Mouse (Mus musculus) spleen, embryonic (tissue): Measurements from ENCODE around the gene Prom1.

Experiments
- CTCF ChIA-PET: fragments of 350-600 bp; sonication (Branson Sonifier 250); formaldehyde crosslinking; loops from one replicate; lab custom pipeline; 2022; lab: Charles Lee

The Prom1 gene

GRCm38 (mm10) chr5:44080276-44081054, 21.4 kb downstream of the Prom1 start:
- CTCF ChIA-PET: no interaction called here

- CTCF ChIA-PET: no interaction called here
Observed at GRCm38 (mm10) chr5:44075432-44075831, 26.4 kb downstream of the Prom1 start.

GRCm38 (mm10) chr5:44073634-44074033, 28.2 kb downstream of the Prom1 start:
- CTCF ChIA-PET: no interaction called here

GRCm38 (mm10) chr5:44070529-44071133, 31.2 kb downstream of the Prom1 start:
- CTCF ChIA-PET: no interaction called here

GRCm38 (mm10) chr5:44058258-44058657, 43.6 kb downstream of the Prom1 start:
- CTCF ChIA-PET: no interaction called here

- CTCF ChIA-PET: interaction anchor here (0.5 to 0.7 kb wide), 2 partner anchors 126 to 214 kb away, joined by 4 to 7 read pairs; no protein-coding TSS in a partner anchor
Observed at GRCm38 (mm10) chr5:44050213-44050612, 51.6 kb downstream of the Prom1 start.

GRCm38 (mm10) chr5:44049395-44049976, 52.3 kb downstream of the Prom1 start:
- CTCF ChIA-PET: interaction anchor here (0.5 to 0.7 kb wide), 3 partner anchors 126 to 168 kb away, joined by 3 to 8 read pairs (median 7); no protein-coding TSS in a partner anchor

GRCm38 (mm10) chr5:44048568-44049363, 53.1 kb downstream of the Prom1 start:
- CTCF ChIA-PET: interaction anchor here (0.6 to 0.7 kb wide), 2 partner anchors 152 to 168 kb away, joined by 3 to 8 read pairs; no protein-coding TSS in a partner anchor

- CTCF ChIA-PET: no interaction called here
Observed at GRCm38 (mm10) chr5:44041725-44042124, 60.1 kb downstream of the Prom1 start.

GRCm38 (mm10) chr5:44041056-44041455, 60.8 kb downstream of the Prom1 start:
- CTCF ChIA-PET: interaction anchor here (0.5 kb wide), 1 partner anchor 1385 kb away, joined by 3 read pairs; no protein-coding TSS in a partner anchor

GRCm38 (mm10) chr5:43998295-43998989, 103.4 kb downstream of the Prom1 start:
- CTCF ChIA-PET: interaction anchor here (0.6 kb wide), 1 partner anchor 10 kb away, joined by 3 read pairs; no protein-coding TSS in a partner anchor

GRCm38 (mm10) chr5:43997626-43998025, 104.2 kb downstream of the Prom1 start:
- CTCF ChIA-PET: no interaction called here

- CTCF ChIA-PET: no interaction called here
Observed at GRCm38 (mm10) chr5:43996162-43996561, 105.7 kb downstream of the Prom1 start.

GRCm38 (mm10) chr5:43994981-43995380, 106.9 kb downstream of the Prom1 start:
- CTCF ChIA-PET: interaction anchor here (0.6 kb wide), 1 partner anchor 194 kb away, joined by 17 read pairs; no protein-coding TSS in a partner anchor

- CTCF ChIA-PET: interaction anchor here (0.6 to 3.4 kb wide), 5 partner anchors 25 to 176 kb away, joined by 5 to 26 read pairs (median 10); no protein-coding TSS in a partner anchor
Observed at GRCm38 (mm10) chr5:43990316-43990715, 111.5 kb downstream of the Prom1 start.

- CTCF ChIA-PET: interaction anchor here (0.9 to 3.4 kb wide), 2 partner anchors 66 to 95 kb away, joined by 3 to 26 read pairs; no protein-coding TSS in a partner anchor
Observed at GRCm38 (mm10) chr5:43989017-43989416, 112.8 kb downstream of the Prom1 start.

GRCm38 (mm10) chr5:43986212-43986611, 115.6 kb downstream of the Prom1 start:
- CTCF ChIA-PET: no interaction called here

GRCm38 (mm10) chr5:43982896-43983295, 118.9 kb downstream of the Prom1 start:
- CTCF ChIA-PET: no interaction called here

- CTCF ChIA-PET: interaction anchor here (0.5 to 0.6 kb wide), 2 partner anchors 12 to 36 kb away, joined by 3 to 4 read pairs; no protein-coding TSS in a partner anchor
Observed at GRCm38 (mm10) chr5:43981620-43982019, 120.2 kb downstream of the Prom1 start, which contains the start of gene Fgfbp1. Gene Fgfbp1 (minus strand): TSS chr5:43981779.

- CTCF ChIA-PET: no interaction called here
Observed at GRCm38 (mm10) chr5:43980397-43980796, 121.4 kb downstream of the Prom1 start.
